Mouse (Mus musculus): Measurements from ENCODE around the gene Gpr176.
A peak's percentile ranks its signal among the peaks of the same experiment; 100 is the strongest.

Gpr176 gene

DNA sequence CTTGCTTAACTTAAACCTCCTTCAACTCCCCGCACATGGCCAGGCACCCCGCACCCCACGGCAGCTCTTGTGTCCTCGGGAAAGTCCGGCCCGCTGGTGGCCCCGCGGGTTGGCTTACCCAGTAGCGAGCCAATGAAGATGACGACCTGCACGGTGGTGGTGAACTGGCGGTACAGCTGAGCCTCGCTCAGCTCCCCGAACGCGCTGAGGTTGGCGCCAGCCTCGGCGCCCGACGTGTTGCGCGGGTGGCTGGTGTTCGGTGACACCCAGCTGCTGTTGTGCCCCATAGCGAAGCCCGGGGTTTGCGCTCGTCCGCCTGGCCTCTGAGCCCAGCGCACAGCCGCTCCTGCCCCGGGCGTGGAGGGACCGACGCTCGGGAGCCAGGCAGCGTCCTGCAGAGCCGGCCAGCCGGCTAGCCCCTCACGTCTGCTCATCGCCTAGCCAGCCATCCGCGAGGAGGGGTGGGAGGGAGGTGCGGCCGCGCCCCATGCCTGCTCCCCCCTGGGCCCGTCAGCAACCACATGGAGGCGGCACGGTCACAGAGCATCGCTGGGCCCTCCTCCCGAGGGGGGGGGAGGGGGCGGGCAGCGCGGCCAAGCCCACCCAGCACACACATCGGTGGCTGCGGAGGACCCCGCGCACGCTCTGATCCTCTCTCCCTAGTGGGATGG, at the start of gene Gpr176:
Gene Gpr176, minus strand, starts transcription at position 519 of the 671 bp plus-strand sequence.
- DNase-seq (ENCODE audit: low spot score in 2 of 2): peak; percentile 6 to 25

DNA sequence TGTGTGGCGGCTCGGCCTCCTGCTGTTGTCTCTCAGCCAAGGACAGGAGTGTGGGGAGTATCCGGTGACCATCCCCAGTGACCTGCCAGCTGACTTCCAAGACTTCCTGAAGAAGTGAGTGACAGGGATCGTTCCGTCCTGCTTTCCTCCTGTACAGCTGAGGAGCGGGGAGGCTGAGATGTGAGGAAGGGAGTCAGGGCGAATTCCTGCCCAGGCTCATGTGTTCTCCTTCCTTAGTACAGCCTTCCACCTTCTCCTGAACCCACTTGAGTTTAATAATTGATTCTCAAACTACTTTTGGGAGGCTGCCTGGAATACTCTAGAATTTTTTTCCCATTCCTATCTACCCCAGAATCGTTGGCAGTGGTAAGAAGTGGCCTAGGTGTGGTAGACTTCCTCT, 49.2 kb upstream of the Gpr176 start:
- DNase-seq (ENCODE audit: low spot score in 2 of 2): no peak

DNA sequence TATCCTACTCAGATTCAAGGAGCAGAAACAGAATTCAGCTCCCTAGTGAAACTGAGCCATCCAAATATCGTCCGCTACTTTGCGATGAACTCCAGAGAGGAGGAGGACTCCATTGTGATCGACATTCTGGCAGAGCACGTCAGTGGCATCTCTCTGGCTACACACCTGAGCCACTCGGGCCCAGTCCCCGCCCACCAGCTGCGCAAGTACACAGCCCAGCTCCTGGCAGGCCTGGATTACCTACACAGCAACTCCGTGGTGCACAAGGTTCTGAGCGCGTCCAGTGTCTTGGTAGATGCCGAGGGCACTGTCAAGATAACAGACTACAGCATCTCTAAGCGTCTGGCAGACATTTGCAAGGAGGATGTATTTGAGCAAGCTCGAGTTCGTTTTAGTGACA, 48.7 kb upstream of the Gpr176 start:
- no peak for DNase-seq (ENCODE audit: low spot score in 2 of 2)

DNA sequence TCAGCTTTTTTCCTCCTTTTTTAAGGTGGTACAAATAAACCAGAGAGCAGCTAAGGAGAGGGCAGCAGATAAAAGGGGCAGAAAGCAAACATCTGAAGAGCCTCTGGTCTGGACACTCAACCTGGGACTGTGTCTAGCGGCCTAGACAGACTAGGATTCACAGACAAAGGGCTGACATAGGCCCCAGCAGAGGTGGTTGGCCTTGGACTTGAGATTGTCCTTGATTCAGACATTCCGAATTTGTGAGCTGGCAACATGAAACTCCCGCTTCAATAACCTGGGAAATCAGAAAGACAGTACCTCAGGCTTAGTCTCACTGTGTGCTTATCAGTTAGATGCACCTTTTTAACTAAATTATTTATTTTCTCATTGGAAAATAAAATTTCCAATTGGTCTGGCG, 44.9 kb upstream of the Gpr176 start:
- no peak for DNase-seq (ENCODE audit: low spot score in 2 of 2)

DNA sequence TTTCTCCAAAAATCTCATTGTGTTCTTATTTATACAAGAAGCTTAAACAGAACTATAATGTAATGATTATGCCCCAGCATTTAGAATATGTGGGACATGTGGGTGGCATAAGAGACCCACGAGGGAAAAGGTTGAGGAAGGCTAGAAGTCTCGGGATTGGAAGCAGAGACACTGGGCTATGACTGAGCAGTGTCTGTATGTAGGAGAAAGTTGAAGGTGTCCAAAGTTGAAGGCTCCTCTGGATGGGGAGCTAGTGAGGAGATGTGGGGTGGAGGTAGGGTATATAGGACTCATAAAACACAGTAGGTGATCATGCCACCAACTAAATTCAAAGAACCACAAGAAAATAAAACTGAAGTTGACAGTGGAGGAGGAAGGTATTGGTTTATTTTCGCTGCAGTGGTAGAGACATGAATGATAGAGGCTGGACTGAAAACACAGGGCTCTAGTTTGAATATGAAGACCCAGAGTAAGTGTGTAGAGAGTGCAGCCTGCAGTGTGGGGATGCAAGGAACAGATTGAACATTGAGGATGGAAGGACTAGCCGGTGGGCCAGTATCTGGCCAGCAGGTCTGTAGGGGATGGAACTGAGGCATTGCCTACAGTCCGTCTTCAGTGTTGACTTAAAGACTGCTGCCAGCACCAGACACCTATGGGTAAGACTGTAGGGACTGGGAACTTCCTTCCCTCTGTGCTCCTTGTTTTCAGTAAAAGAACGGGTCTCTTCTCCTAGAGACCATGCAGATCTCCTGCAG, 42.6 kb upstream of the Gpr176 start:
- DNase-seq (ENCODE audit: low spot score in 2 of 2): no peak

DNA sequence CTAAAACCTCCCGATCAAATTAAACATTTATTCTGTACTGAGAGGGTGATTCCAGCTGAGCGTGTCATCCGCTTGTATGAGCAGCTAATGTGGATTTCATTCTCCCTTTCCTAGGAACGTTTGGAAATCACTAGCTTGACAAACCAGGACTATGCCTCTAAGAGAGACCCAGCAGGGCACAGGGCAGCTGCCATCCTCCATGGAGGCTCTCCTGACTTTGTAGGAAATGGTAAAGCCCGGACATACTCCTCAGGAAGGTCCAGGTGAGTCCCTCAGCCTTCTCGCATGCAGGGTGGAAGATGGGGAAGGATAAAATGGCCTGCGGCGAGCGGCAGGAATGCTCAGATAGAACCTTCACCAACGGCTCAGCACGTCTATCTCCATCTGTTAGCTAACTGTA, 39.6 kb upstream of the Gpr176 start:
- DNase-seq (ENCODE audit: low spot score in 2 of 2): no peak

DNA sequence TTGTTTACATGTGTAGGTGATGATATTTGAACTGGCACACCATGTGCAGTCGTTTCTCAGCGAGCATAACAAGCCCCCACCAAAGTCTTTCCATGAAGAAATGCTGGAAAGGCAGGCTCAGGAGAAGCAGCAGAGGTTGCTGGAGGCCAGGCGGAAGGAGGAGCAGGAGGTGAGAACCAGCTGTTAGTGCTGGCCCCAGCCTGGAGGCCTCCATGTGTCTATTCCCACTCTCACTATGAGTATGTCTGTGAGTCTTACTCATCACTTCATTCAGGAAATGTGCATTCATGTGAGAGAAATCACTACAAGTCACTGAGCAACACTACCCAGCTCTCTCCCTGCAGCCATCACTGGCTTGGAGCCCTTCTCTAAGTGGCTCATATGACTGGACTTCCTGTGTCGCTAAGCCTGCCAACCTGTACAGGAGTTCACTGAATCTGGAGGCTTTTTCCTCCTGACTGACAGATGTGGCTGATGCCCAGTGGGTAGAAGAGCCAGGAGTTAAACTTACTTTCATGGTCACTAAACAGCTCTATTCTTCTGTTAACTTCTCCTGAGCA, 35.2 kb upstream of the Gpr176 start:
- DNase-seq (ENCODE audit: low spot score in 2 of 2): no peak

DNA sequence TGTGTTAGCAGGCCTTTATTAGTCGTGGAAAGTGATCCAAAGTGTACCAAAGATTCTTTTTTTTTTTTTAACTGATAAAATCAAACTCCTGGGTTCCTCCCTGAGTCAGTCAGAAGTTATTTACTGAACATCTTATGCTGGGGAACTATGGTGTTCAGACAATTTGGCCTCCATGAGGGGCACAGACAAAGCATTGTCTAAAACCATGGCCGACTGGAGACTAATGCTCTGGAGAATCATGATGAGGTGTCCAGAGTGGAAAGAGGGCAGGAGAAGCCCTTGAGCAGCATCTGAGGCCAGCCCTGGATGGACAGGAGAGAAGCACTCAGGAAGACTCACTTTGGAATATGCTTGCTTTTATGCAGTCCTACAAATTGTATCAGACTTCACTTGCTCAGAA, 33.6 kb upstream of the Gpr176 start:
- no peak for DNase-seq (ENCODE audit: low spot score in 2 of 2)

DNA sequence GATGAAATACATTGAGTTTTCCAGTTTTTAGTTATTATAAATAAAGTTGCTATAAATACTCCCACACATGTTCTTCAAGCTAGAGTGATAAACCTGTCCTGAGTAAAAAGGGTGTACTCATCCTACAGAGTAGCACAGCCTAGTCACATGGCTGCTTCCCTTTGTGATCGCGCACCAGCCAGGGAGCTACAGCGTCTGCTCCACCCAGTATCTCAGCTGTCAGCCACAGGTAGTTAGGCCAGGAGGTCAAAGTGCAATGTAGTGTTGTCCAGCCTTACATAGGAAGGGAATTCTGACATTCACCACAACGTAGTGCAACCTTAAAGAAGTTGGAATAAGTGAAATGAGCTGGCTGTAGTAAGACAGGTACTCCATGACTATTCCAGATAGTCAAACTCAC, 32.3 kb upstream of the Gpr176 start:
- no peak for DNase-seq (ENCODE audit: low spot score in 2 of 2)

DNA sequence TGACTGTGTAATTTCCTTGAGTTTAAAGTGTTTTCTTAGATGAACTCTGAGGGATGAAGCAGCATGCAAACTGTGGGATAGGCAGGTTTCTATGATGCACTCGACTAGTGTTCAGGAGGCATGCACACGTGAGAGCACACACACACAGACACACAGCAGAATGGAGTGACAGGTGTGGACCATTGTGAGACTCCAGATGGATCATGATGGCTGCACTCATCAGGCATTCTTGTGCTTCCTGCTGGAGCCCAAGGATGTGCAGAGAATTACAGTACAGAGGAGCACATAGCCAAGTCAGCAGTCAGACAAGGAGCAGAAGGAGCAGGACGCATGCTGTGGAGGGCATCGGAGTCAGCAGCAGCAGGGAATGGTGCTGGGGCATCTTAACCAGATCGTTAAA, 31.1 kb upstream of the Gpr176 start:
- no peak for DNase-seq (ENCODE audit: low spot score in 2 of 2)

DNA sequence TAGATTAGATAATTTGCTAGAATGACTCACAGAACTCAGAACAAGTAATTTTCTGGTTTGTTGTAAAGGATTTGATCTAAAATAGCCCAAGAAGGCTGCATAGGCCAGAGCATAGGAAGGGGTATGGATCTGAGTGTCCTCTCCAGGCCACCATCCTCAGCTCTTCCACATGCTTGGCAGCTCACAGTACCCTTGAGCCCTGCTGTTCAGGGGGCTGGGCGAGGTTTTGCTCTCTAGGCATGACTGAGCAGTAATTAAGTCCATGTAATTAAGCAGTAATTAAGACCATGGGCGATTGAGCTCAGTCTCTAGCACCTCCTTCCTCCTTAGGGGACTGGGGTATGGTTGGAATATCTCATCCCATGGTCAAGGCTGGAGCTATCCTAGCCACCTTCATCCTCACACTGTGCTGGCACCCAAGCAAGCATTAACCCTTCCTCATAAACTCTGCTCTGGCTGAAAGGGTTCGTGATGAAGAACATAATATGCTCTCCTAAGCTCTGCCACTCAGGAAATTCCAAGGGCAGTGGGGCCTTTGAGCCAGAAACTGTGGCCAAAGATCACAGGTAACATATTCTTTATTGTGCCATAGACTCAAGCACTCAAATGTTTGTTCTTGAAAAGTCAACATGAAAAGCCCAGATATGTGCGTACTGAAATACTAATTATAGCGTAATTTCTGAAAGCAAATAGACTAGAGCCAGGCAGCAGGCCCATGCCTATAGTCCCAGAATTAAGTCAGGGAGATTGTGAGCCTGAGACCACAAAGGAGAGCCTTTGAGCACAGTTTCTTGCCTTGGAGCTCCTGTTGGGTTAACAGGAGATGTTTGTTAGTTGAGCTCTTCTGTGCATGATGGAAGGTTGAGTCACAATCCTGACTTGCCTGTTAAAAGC, 28.9 kb upstream of the Gpr176 start:
- no peak for DNase-seq (ENCODE audit: low spot score in 2 of 2)

DNA sequence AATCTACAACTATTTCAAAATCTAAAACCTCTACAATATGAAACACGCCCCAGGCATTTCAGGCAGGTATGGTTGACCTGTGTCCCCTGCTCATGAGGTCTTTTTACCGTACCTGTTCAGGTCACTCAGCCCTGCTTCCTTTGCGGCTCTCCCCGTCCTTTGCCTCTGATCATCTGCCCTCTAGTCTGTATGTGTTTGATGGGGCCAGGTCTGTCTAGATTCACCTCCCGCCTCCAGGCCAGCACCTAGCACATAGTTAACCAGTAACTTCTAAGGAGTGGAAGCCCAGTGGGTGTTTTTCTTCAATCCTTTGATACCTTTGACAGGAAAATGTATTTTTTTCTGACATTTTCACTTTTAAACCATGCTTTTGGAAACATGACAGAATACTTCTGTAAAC, 26.5 kb upstream of the Gpr176 start:
- DNase-seq (ENCODE audit: low spot score in 2 of 2): no peak

DNA sequence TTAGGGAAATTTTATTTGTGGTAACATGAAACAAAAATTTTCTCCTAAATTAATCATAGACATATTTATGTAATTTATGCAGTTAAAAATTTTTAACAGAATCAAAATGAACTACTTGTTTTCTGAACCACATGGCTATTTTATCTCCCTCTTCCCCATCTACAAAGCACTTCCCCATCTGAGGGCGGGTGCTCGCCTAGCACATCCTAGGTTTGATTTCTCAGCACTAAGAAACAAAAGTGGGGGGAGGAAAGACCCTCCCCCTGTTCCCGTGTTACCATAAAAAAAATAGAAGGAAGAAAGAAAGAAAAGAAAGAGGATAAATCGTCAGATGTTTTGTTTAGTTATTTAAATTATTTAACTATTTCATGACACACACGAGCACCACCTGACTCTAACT, 18.0 kb upstream of the Gpr176 start:
- DNase-seq (ENCODE audit: low spot score in 2 of 2): no peak

DNA sequence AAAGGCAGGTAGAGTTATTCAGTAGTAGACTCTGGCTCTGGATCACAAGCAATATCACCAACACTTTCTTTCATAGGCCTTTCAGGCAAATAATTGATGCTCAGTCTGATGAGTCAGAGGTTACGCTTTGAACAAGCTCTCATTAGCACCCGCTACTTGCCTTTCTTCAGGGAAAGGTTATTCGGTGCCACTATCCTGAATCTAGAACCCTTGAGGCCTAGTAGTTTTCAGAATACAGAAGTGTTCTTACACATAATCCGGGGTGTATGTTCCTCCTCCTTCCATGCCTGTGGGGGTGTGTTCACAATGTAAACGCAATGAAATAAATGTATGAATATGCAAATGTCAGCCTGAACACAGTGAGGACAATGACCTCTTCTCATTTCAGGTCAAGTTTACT, 16.9 kb upstream of the Gpr176 start:
- no peak for DNase-seq (ENCODE audit: low spot score in 2 of 2)

DNA sequence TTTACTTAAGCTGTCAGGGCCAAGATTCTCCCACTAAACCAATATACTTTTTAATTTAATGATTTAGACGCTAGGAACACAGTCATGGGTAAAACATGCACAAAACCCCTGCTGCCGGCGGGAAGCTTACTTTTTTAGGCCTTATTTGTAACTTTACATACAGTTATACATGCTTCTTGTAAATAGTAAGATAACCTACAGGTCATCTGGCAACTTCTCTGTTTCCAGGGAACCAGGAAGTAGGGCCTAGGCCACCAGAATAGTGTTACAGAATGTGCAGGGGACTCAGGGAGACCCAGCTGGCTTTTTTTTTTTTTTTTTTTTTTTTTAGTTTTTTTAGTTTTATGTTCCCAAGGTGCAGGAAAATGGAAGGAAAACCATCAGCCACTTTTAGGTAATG, 16.4 kb upstream of the Gpr176 start:
- peak in 1 of 2 experiments; percentile 7 for DNase-seq (ENCODE audit: low spot score in 2 of 2)

DNA sequence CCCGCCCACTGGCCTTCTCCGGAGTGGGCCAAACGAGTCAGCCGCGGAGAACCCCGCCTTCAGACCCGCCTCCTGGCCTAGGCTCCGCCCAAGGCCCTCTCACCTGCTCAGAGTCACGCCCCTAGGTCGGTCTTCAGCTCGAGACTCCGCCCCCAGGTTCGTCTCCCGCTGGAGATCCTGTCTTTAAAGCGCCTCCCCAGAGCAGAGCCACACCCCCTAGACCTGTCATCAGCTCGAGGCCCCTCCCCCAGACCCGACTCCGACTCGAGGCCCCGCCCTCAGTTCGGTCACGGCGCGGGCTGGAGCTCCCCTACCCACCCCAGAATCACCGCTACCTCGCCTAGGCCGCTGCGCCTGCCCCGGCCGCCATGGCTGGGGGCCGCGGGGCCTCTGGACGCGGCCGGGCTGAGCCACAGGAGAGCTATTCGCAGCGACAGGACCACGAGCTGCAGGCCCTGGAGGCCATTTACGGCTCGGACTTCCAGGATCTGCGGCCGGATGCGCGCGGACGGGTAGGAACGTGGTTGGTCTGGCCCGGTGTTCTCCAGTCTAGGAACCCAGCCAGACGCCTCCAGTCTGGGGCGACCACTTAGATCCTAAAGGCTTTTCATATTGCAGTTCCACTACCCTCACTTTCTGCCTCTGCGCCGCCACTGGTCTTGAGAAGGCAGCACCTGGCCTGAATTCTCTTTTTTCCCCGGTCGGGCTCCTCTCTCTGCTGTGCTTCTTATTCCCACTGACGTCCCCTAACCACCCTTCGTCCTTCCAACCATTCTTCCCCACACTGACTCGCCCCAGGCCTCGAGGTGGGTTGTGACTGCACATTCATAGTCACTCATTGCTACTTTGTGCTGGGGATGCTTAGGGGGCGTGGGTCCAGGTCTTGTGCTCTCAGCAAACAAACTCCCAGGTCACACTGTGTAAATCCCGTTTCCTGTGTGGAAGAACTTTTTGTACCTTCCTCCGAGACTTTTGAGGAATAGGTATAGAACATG, 15.4 kb upstream of the Gpr176 start, which contains the start of gene Eif2ak4:
Gene Eif2ak4, plus strand, starts transcription at position 278 of the 995 bp plus-strand sequence.
- peak; percentile 99 to 100 for DNase-seq (ENCODE audit: low spot score in 2 of 2)

DNA sequence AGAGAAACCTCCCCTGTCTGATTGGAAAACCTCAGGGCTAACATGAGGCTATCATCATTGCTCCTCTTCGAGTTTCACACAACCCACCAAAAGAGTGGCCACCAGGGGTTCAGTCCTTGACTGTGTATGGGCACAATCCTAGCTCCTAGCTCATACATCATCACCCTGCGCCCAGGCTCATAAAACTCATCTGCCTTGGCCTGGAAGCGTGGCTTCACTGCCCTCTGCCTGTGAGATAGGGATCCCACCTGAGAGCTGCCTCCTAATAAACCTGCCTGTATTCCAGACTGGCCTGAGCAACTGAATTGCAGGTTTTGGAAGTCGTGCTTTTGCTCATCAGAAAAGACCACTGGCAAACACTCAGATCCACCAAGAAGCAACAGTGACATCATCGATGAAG, 10.2 kb upstream of the Gpr176 start:
- no peak for DNase-seq (ENCODE audit: low spot score in 2 of 2)

DNA sequence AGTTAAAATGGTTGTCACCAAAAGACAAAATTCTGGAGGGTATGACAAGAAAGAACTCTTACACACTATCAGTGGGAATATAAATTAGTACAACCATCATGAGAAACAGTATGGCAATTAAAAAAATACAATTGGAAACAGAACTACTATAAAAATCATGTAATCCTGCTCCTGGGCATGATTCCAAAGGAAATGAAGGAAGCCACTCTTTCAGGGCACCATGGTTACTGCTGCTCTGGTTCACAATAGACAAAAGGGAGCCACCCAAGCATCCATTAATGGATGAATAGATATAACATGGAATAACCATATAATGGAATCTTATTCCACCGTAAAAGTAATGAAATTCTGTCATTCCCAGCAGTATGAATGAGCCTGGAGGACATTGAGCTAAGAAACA, 6.5 kb upstream of the Gpr176 start:
- DNase-seq (ENCODE audit: low spot score in 2 of 2): no peak

DNA sequence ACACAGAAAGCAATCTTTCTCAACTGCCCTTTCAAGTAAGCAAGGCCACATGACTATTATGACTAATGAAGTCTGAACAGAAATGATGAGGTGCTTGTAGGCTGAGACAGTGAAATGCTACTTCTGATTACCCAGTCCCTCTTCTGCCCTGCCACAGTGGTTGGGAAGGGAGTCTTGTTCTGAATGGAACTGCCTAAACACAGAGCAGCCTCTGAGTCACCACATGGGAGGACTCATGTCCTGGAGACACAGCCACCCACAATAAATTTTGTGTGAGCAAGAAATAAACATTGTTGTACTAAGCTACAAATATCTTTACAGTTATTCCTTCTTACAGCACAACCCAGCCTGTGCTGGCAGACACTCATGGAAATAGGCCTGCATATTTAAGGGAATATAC, 2.7 kb upstream of the Gpr176 start:
- no peak for DNase-seq (ENCODE audit: low spot score in 2 of 2)

DNA sequence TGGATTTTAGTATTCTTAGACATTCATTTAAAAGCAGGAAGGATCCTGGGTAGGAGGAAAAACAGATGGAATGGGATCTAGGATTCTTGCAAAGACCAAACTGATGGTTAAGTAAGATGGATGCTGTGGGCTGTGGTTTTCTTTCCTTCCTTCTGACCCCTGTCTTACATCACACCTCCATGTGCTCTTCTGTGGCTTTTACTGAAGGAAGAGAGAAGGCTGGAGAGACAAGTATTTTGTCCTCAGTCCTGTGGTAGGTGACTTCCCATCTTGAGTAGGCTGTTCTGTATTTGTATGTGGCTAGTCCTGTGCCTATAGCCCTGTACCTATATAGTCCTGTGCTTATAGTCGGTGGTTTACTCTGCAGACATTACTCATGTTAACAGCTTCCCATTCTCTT, 2.3 kb upstream of the Gpr176 start:
- no peak for DNase-seq (ENCODE audit: low spot score in 2 of 2)
